Mouse (Mus musculus) bone marrow, adult 2 months (tissue): ENCODE measurements around the gene Fbxl19. TPM values are rescaled to one million over a fixed set of nuclear protein-coding genes. Genes with fewer than 3 reads are reported as not detected.
A peak's percentile ranks its signal among the peaks of the same experiment; 100 is the strongest.

Experiments
- H3K27ac ChIP-seq: fragments of 200-500 bp; 2 replicates; pipeline ENCODE4 v1.5.1; 2012; ENCODE audit warnings: low read depth, mild to moderate bottlenecking, control low read depth, inconsistent platforms, low read length; ENCODE audit not compliant: control insufficient read depth, poor library complexity, insufficient read depth
- H3K4me1 ChIP-seq: fragments of 200-500 bp; 2 replicates; pipeline ENCODE4 v1.6.1; 2011; ENCODE audit warnings: low read length; ENCODE audit not compliant: control insufficient read depth, insufficient read depth
- H3K4me3 ChIP-seq: fragments of 200-500 bp; replicated peaks from 2 replicates; pipeline ENCODE3; 2011; ENCODE audit warnings: mild to moderate bottlenecking, low read depth, low read length, control low read depth; ENCODE audit not compliant: control insufficient read depth
- CTCF ChIP-seq: fragments of 200-500 bp; IDR thresholded peaks from 2 replicates; pipeline ENCODE4 v1.5.1; 2011; ENCODE audit warnings: low read length, control low read depth; ENCODE audit not compliant: control insufficient read depth, insufficient read depth
- POLR2A ChIP-seq: fragments of 200-500 bp; IDR thresholded peaks from 2 replicates; pipeline ENCODE4 v1.6.1; 2011; ENCODE audit warnings: low read depth, mild to moderate bottlenecking, control low read depth, low read length, borderline replicate concordance; ENCODE audit not compliant: control insufficient read depth
- WGBS: fragments of 180-500 bp; shearing (Covaris S2); methylation state at CpG from one replicate; pipeline ENCODE4 v1.1.7; 2018; 5-methylcytosine and 5-hydroxymethylcytosine counted together
- polyA plus RNA-seq: library from polyadenylated mRNA; stranded (reverse); fragments of >200 nt; gene quantifications from 2 replicates; pipeline ENCODE4 v1.2.4, GENCODE M21; 2011; ENCODE audit warnings: low replicate concordance; ENCODE audit not compliant: missing spikeins, insufficient read depth, insufficient read length

The Fbxl19 gene
- polyA plus RNA-seq, 1 experiment = 23.0 TPM

DNA sequence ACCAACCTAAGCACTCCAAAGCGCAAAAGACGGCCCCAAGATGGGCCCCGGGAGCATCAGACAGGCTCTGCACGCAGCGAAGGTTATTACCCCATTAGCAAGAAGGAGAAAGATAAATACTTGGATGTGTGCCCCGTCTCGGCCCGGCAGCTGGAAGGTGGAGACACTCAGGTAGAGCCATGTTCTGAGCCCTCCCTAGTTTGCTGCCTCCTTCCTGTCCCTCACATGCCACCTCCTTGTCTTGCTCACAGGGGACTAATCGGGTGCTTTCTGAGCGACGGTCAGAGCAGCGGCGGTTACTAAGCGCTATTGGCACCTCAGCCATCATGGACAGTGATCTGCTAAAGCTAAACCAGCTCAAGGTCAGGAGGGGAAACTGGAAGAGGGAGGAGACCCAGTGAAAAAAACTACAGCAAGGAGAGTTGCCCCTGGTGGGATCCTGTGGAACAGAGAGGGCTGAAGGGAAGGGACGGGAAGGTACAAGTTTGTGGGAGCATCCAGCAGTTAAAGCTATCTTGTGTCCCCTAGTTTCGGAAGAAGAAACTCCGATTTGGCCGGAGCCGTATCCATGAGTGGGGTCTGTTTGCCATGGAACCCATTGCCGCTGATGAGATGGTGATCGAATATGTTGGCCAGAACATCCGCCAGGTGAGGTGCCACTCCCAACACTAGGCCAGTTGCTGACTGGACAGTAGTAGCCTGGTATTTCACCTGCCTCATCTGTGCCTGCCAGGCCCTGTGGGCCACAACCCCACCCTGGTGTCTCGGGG, 52.9 kb downstream of the Fbxl19 start:
- H3K27ac ChIP-seq = no peak overlapping the region
- 91% methylated on average over 23 of the region's 23 CpGs for WGBS
- no peak overlapping the region for H3K4me3 ChIP-seq
- no peak for TF ChIP-seq POLR2A
- TF ChIP-seq CTCF = no peak
- no peaks in the 10 kb centered on the region for H3K4me1 ChIP-seq

DNA sequence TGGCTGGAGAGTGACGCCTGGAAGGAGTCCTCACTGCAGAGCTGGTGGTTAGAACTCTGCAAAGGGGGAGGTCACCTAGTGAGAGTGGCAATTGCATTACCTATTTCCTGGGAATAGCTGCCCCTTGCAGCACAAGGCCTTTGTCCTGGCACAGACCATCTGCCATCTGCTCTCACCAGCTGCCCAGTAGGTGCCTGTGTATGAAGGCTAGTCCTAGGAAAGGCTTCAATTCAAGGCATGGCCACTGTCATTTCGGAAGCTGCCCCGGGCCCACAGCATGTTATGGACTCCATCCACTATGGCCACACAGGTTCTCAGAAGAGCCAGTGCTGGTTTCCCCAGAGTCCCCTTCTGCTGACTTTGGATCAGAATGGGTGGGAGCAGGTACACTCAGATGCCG, 54.2 kb downstream of the Fbxl19 start:
- Histone ChIP-seq H3K4me1 (no peaks in the 10 kb centered on the region), H3K4me3 (no peak overlapping the region), H3K27ac (no peak overlapping the region)
- TF ChIP-seq CTCF (no peak), POLR2A (no peak)
- WGBS = 82% methylated on average over 4 of the region's 4 CpGs

DNA sequence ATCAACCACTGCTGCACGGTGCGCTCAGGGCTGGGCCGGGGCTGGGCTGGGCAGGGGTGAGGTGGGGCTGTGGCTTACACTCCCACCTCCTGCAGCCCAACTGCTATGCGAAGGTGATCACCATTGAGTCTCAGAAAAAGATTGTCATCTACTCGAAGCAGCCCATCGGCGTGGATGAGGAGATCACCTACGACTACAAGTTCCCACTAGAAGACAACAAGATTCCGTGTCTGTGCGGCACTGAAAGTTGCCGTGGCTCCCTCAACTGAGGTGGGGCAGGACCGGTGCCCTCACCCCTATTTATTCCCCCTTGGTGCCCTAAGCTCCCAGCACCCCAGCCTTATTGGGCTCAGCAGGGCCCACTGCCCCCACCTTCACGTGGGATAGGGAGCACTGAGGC, 54.9 kb downstream of the Fbxl19 start:
- no peak overlapping the region for H3K4me3 ChIP-seq
- no peak overlapping the region for H3K27ac ChIP-seq
- WGBS = 88% methylated on average over 13 of the region's 13 CpGs
- TF ChIP-seq POLR2A (no peak), CTCF (no peak)
- H3K4me1 ChIP-seq = peaks cover under 1% of the 10 kb centered on the region; the same call in 1 of the 2 replicates

DNA sequence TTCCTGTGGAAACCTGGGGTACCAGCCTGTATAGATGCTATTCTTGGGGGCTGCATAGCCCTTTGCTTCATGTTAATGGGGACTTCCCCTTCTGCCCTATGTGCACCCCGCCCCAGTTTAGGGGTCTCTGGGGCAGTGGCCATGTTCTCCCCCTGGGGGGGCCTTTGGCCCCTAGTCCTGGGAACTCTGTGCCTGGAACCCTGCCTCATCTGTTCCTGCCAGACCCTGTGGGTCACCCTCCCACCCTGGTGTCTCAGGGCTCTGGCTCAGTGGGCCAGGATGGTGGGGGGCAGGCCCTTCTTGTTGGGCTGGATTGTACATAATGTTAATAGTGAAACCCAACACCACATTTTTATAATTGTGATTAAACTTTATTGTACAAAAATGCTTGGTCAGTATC, 55.4 kb downstream of the Fbxl19 start:
- WGBS = 39% methylated on average over 1 of the region's 1 CpGs
- no peak overlapping the region for H3K27ac ChIP-seq
- TF ChIP-seq POLR2A (no peak), CTCF (no peak)
- H3K4me1 ChIP-seq = peaks cover 2% of the 10 kb centered on the region; the same call in 1 of the 2 replicates
- H3K4me3 ChIP-seq = no peak overlapping the region

DNA sequence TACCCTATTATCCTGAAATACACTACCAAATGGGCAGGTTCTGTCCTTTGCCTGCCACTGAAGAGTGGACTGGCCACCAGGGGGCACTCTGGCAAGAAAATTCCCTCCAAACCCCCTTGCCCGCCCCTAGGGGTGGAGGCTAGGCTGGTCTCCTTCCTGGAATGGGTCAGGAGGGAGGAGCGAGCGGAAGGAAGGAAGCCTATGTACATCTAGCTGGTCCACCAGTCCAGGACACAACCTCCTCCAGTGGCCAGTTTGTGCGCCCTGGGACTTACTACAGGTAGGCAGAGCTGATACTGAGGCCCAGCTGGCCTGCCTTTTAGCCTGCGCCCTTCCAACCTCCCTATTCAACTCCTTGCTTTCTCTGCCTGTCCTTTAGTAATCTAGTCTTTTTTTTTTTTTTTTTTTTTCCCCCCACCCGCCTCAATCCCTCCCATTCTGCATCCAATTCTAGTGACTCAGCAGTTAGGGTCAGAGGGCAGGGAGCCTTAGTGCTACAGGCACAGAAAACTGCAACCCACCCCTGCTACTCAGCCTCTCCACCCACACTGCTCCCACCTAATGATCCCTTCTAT, 56.2 kb downstream of the Fbxl19 start, which contains the start of gene Hsd3b7:
Gene Hsd3b7, plus strand, starts transcription at position 170 of the 575 bp plus-strand sequence.
- WGBS = 22% methylated on average over 6 of the region's 6 CpGs
- Histone ChIP-seq H3K4me1 (peaks cover 2% of the 10 kb centered on the region; the same call in 1 of the 2 replicates), H3K4me3 (peak within 1 kb of the TSS; percentile 51), H3K27ac (no peak within 1 kb of the TSS)
- TF ChIP-seq POLR2A (0 out of 2 replicates have a peak, but pooled peaks have one; percentile 18), CTCF (peak; percentile 74)

DNA sequence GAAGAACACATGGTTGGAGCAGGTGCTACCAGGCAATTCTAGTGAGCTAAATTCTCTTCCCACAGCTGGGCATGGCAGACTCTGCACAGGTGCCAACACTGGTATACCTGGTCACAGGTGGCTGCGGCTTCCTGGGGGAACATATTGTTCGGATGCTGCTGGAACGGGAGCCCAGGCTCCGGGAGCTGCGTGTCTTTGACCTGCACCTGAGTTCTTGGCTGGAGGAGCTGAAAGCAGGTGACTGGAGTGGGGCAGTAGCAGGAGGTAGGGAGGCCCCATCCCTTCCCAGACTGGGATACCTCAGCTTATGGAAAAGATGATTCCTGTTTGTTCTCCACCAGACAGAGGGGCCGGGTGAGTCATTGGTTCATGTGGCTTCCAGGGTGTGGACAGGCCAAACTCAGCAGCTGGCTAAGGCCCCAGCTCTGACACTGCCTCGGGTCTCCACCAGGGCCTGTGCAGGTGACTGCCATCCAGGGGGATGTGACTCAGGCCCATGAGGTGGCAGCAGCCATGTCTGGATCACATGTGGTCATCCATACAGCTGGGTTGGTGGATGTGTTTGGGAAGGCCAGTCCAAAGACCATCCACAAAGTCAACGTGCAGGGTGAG, 56.8 kb downstream of the Fbxl19 start:
- WGBS = 65% methylated on average over 8 of the region's 8 CpGs
- TF ChIP-seq CTCF = no peak
- no peak overlapping the region for H3K27ac ChIP-seq
- H3K4me3 ChIP-seq = peak overlapping the region; percentile 8
- peaks cover 2% of the 10 kb centered on the region; the same call in 1 of the 2 replicates for H3K4me1 ChIP-seq

DNA sequence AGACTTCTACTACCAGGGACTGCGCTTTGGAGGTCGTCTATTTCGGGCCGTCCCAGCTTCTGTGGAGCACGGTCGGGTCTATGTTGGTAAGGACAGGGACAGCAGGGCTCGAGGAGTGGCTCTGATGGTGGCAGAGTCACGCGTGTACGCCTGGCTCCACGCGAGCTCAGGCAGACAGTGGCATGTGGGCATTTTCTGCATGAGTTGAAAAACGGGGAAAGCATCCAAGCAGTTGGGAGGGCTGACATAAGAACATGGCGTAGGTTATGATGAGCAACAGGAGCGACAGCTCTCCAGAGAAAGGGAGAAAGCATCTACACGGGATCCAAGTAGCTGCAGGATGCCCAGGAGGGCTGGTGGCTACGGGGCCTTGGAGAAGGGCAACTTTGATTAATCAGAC, 58.0 kb downstream of the Fbxl19 start:
- 92% methylated on average over 17 of the region's 17 CpGs for WGBS
- TF ChIP-seq CTCF = no peak
- TF ChIP-seq POLR2A = no peak
- H3K27ac ChIP-seq = no peak overlapping the region
- H3K4me1 ChIP-seq = peaks cover 4% of the 10 kb centered on the region
- no peak overlapping the region for H3K4me3 ChIP-seq

DNA sequence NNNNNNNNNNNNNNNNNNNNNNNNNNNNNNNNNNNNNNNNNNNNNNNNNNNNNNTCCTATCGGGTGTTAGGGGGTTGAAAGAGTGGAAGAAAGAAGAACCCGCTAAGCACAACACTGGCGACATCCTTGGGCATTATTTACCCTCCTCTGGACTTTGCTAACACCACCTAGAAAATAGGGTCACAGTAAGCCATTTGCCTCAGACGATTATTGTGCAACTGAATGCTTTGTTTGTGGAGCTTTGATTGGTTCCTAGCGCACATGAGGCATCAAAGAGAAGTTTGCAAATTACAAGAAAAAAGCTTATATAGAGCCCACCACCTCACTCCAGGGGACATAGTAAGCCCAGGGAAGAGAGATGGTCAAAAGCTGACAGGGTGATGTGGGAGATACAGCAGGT, 64.5 kb downstream of the Fbxl19 start:
- WGBS = 34% methylated on average over 5 of the region's 5 CpGs
- TF ChIP-seq POLR2A (no peak), CTCF (no peak)
- peaks cover 4% of the 10 kb centered on the region for H3K4me1 ChIP-seq
- H3K27ac ChIP-seq = no peak overlapping the region
- no peak overlapping the region for H3K4me3 ChIP-seq

DNA sequence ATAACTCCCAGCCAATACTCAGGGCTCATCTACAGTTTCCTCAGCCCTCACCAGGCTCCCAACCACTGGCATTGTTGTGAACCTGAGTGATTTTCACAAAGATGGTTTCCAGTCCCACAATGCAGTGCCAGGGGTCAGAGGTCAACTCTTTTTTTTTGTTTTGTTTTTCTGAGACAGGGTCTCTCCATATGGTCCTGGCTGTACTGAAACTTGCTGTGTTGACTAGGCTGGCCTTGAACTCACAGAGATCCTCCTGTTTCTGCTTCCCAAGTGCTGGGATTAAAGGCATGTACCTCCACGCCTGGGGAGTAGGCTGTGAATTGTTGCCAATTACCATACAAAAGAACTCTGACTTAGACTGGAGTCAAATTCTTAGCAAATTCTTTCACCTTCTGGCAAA, 65.5 kb downstream of the Fbxl19 start:
- 83% methylated on average over 1 of the region's 1 CpGs for WGBS
- peaks cover 3% of the 10 kb centered on the region for H3K4me1 ChIP-seq
- H3K27ac ChIP-seq = no peak overlapping the region
- TF ChIP-seq CTCF = no peak
- TF ChIP-seq POLR2A = no peak
- H3K4me3 ChIP-seq = no peak overlapping the region
